ENCODE assay signal across 11 mouse cellular contexts in genomic region chrX:169828136-169828535, GRCm38 (mm10). TPM values are rescaled to one million over a fixed set of nuclear protein-coding genes. Genes with fewer than 3 reads are reported as not detected.
DNase-seq lines count a peak whose midpoint lies in the region; ATAC-seq and TF ChIP-seq lines count a peak whose summit lies in the region.
"Had no signal": no experiment of that assay in that cellular context is flagged by ENCODE, and none has a peak within 500 bp of the region (broad histone marks: within the 10 kb centered on the region; RNA-seq: fewer than 3 reads in every experiment).

No protein-coding gene starts in this region.

- H3K4me1 ChIP-seq in hindbrain, embryonic 14.5 days (replicated peaks; ENCODE audit: control insufficient read depth, insufficient read depth, low read length) = peaks cover 4% of the 10 kb centered on the region; the same call in 1 of the 2 replicates
- peaks cover 10% of the 10 kb centered on the region; the same call in 1 of the 2 replicates for H3K4me1 ChIP-seq in midbrain, embryonic 12.5 days
- H3K4me1 ChIP-seq: limb, embryonic 12.5 days had no signal

- H3K27me3 ChIP-seq in hindbrain, embryonic 14.5 days (ENCODE audit: control insufficient read depth, insufficient read depth, low read length) = peaks cover 26% of the 10 kb centered on the region
- peaks cover 9% of the 10 kb centered on the region; the same call in 1 of the 2 replicates for H3K27me3 ChIP-seq in midbrain, embryonic 12.5 days
- H3K27me3 ChIP-seq: Patski had no signal

- DNase-seq in brain, embryonic 14.5 days (ENCODE audit: low read depth) = peak; percentile 56
- no peak for DNase-seq in hindbrain, embryonic 14.5 days (ENCODE audit: low spot score)
- DNase-seq in spleen, postnatal 36 days (ENCODE audit: low spot score in 2 of 2) = no peak
- no peak for DNase-seq in right cerebral cortex, adult 2 months (ENCODE audit: low spot score in 2 of 2)
- no peak for DNase-seq in heart, postnatal 25 days (ENCODE audit: low spot score)
- no peak for DNase-seq in frontal cortex, postnatal 25 days (ENCODE audit: low spot score in 2 of 2)

- ATAC-seq in CD4-positive, CD25-positive, alpha-beta regulatory T cell, adult 4 months = peak; percentile 49
- ATAC-seq in hindbrain, embryonic 14.5 days (ENCODE audit: low FRiP score) = no peak; the same call in 1 of the 2 replicates
- peak; percentile 75 for ATAC-seq in midbrain, embryonic 12.5 days (ENCODE audit: low FRiP score, low read depth)
- ATAC-seq: Patski had no signal

- H3K9me3 ChIP-seq in hindbrain, embryonic 14.5 days (ENCODE audit: control insufficient read depth, low read length) = no peaks in the 10 kb centered on the region
- H3K9me3 ChIP-seq in midbrain, embryonic 12.5 days = no peaks in the 10 kb centered on the region
- H3K9me3 ChIP-seq: limb, embryonic 12.5 days had no signal

- no peak for TF ChIP-seq CTCF in brain, embryonic 14.5 days (IDR thresholded peaks at IDR 0.05; ENCODE audit: borderline replicate concordance, extremely low read depth, insufficient read depth, insufficient read length)

- no peaks in the 10 kb centered on the region for H3K36me3 ChIP-seq in hindbrain, embryonic 14.5 days (replicated peaks; ENCODE audit: control insufficient read depth, insufficient read depth)
- H3K36me3 ChIP-seq in midbrain, embryonic 12.5 days = no peaks in the 10 kb centered on the region
- H3K36me3 ChIP-seq: limb, embryonic 12.5 days had no signal

- 20% methylated on average over 5 of the region's 5 CpGs for WGBS in hindbrain, embryonic 14.5 days
- WGBS in midbrain, embryonic 12.5 days = 15% methylated on average over 5 of the region's 5 CpGs

- intact Hi-C loops in heart, postnatal 25 days (cut with DNase I) = no loop called here

- peak overlapping the region; percentile 14 for H3K4me3 ChIP-seq in hindbrain, embryonic 14.5 days (replicated peaks; ENCODE audit: low read length)
- peak overlapping the region; percentile 30 for H3K4me3 ChIP-seq in midbrain, embryonic 12.5 days
- H3K4me3 ChIP-seq: limb, embryonic 12.5 days had no signal

- no peak for TF ChIP-seq POLR2A in brain, embryonic 14.5 days (IDR thresholded peaks at IDR 0.05; ENCODE audit: borderline replicate concordance, extremely low read depth, insufficient read depth, insufficient read length, poor library complexity, severe bottlenecking)

- no peak overlapping the region; the same call in 1 of the 2 replicates for H3K9ac ChIP-seq in hindbrain, embryonic 14.5 days
- H3K9ac ChIP-seq in midbrain, embryonic 12.5 days (replicated peaks) = peak overlapping the region; percentile 34
- H3K9ac ChIP-seq: limb, embryonic 12.5 days had no signal

- peak overlapping the region; percentile 36 for H3K4me2 ChIP-seq in hindbrain, embryonic 14.5 days (replicated peaks)
- peak overlapping the region; percentile 45 for H3K4me2 ChIP-seq in midbrain, embryonic 12.5 days (replicated peaks)
- H3K4me2 ChIP-seq: limb, embryonic 12.5 days had no signal

- peak overlapping the region; percentile 33 for H3K27ac ChIP-seq in hindbrain, embryonic 14.5 days
- peak overlapping the region; percentile 87 for H3K27ac ChIP-seq in midbrain, embryonic 12.5 days (replicated peaks)
- H3K27ac ChIP-seq: limb, embryonic 12.5 days had no signal

RNA-seq across cellular contexts. Expression of gene 4933400A11Rik, which starts 48.7 kb away (rescaled TPM):
- polyA plus RNA-seq in CD4-positive, CD25-positive, alpha-beta regulatory T cell, adult 4 months (2017; shearing (Covaris generic)) = not detected
- polyA plus RNA-seq in brain, embryonic 14.5 days (2012; rRNA removed) = not detected in 2 replicates
- not detected in 2 replicates for polyA plus RNA-seq in hindbrain, embryonic 14.5 days (2014; fragmentation: Nextera tagmentation; extraction: Ambion mirVana)
- not detected in 2 replicates for polyA plus RNA-seq in midbrain, embryonic 12.5 days (2016; fragmentation: Nextera tagmentation; extraction: Ambion mirVana)
- not detected for total RNA-seq in heart, postnatal 25 days (2021)
- total RNA-seq: hematopoietic stem cell, adult 5-6 weeks had no signal
- polyA plus RNA-seq: limb, embryonic 12.5 days; Patski had no signal
